Mouse (Mus musculus): Measurements from ENCODE around the gene Wasf3. TPM values are rescaled to one million over a fixed set of nuclear protein-coding genes. Genes with fewer than 3 reads are reported as not detected.

Gene Wasf3
- 59.9 and 61.7 TPM in 2 replicates for polyA plus RNA-seq (2012; rRNA removed)

GRCm38 (mm10) chr5:146384935-146385591 lies at the start of gene Wasf3:
Gene Wasf3 (plus strand): TSS chr5:146384985.
- Histone ChIP-seq H3K4me3 (ENCODE audit: insufficient read depth, low read length) (peak within 1 kb of the TSS; percentile 74), H3K4me1 (ENCODE audit: control insufficient read depth, insufficient read depth, low read length) (no peaks in the 10 kb centered on the region; the same call in 1 of the 2 replicates), H3K27ac (ENCODE audit: insufficient read depth, low read length) (peak within 1 kb of the TSS; percentile 36; the same call in 1 of the 2 replicates)
- TF ChIP-seq CTCF (IDR thresholded peaks at IDR 0.05; ENCODE audit: extremely low read depth, insufficient read depth, low read length), result no peak
- peak; percentile 38; the same call in 1 of the 2 replicates for TF ChIP-seq POLR2A (IDR thresholded peaks at IDR 0.05; ENCODE audit: extremely low read depth, insufficient read depth, low read length)

DNA sequence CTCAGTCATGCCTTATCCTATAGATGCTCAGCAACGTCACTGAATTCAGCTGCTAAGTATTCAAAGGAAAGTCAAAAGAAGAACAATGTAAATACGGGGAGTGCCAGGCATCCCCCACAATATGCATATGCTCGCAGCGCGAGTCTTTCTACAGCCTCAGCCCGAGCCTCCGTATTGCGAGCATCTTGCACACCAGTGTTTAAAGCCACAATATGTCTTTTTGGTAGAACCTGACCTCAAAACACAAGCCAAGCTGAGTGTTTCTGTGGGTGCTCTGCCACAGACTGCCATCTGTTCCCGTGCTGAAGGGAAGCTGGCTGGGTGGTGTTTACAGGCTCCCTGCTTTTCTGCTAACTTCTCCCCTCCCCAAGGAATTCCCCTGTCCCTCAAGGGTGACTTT lies 46.7 kb upstream of the Wasf3 start:
- Histone ChIP-seq H3K4me1 (ENCODE audit: control insufficient read depth, insufficient read depth, low read length) (no peaks in the 10 kb centered on the region), H3K4me3 (ENCODE audit: insufficient read depth, low read length) (no peak overlapping the region), H3K27ac (ENCODE audit: insufficient read depth, low read length) (no peak overlapping the region)
- no peak for TF ChIP-seq POLR2A (IDR thresholded peaks at IDR 0.05; ENCODE audit: extremely low read depth, insufficient read depth, low read length)
- no peak for TF ChIP-seq CTCF (IDR thresholded peaks at IDR 0.05; ENCODE audit: extremely low read depth, insufficient read depth, low read length)

GRCm38 (mm10) chr5:146340037-146340436 lies 44.7 kb upstream of the Wasf3 start:
- H3K4me1 ChIP-seq (ENCODE audit: control insufficient read depth, insufficient read depth, low read length), result no peaks in the 10 kb centered on the region
- TF ChIP-seq CTCF (IDR thresholded peaks at IDR 0.05; ENCODE audit: extremely low read depth, insufficient read depth, low read length) (no peak), POLR2A (IDR thresholded peaks at IDR 0.05; ENCODE audit: extremely low read depth, insufficient read depth, low read length) (no peak)

GRCm38 (mm10) chr5:146344911-146345686 lies 39.7 kb upstream of the Wasf3 start:
- H3K4me3 ChIP-seq (ENCODE audit: insufficient read depth, low read length), result no peak overlapping the region
- TF ChIP-seq CTCF (IDR thresholded peaks at IDR 0.05; ENCODE audit: extremely low read depth, insufficient read depth, low read length) (no peak), POLR2A (IDR thresholded peaks at IDR 0.05; ENCODE audit: extremely low read depth, insufficient read depth, low read length) (no peak)
- H3K4me1 ChIP-seq (ENCODE audit: control insufficient read depth, insufficient read depth, low read length), result no peaks in the 10 kb centered on the region; the same call in 1 of the 2 replicates
- no peak overlapping the region for H3K27ac ChIP-seq (ENCODE audit: insufficient read depth, low read length)

More at GRCm38 (mm10) chr5:146340037-146340436, 44.7 kb upstream of the Wasf3 start:
- no peak overlapping the region for H3K4me3 ChIP-seq (ENCODE audit: insufficient read depth, low read length)
- H3K27ac ChIP-seq (ENCODE audit: insufficient read depth, low read length), result no peak overlapping the region

DNA sequence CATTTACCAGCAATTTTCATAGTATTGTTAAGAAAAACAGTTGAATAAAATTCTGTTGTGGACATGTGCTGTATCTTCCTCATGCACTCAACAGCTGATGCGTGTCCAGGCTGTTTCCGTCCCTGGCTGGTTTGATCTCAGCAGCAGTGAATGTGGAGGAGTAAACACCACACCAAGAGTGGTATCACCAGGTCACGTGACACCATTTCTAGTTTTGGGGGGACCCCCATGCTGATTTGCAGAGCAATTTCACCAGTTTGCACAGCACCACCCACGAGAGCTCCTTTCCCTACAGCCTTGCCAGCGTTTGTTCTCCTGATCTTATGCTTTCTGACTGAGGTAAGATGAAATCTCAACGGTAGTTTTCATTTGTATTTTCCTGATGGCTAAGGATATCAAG lies 37.7 kb upstream of the Wasf3 start:
- TF ChIP-seq POLR2A (IDR thresholded peaks at IDR 0.05; ENCODE audit: extremely low read depth, insufficient read depth, low read length) (no peak), CTCF (IDR thresholded peaks at IDR 0.05; ENCODE audit: extremely low read depth, insufficient read depth, low read length) (no peak)
- H3K27ac ChIP-seq (ENCODE audit: insufficient read depth, low read length), result no peak overlapping the region
- H3K4me3 ChIP-seq (ENCODE audit: insufficient read depth, low read length), result no peak overlapping the region
- no peaks in the 10 kb centered on the region; the same call in 1 of the 2 replicates for H3K4me1 ChIP-seq (ENCODE audit: control insufficient read depth, insufficient read depth, low read length)

- Histone ChIP-seq H3K4me1 (ENCODE audit: control insufficient read depth, insufficient read depth, low read length) (no peaks in the 10 kb centered on the region; the same call in 1 of the 2 replicates), H3K27ac (ENCODE audit: insufficient read depth, low read length) (no peak overlapping the region), H3K4me3 (ENCODE audit: insufficient read depth, low read length) (no peak overlapping the region)
- TF ChIP-seq POLR2A (IDR thresholded peaks at IDR 0.05; ENCODE audit: extremely low read depth, insufficient read depth, low read length), result no peak
- TF ChIP-seq CTCF (IDR thresholded peaks at IDR 0.05; ENCODE audit: extremely low read depth, insufficient read depth, low read length), result no peak
Observed at GRCm38 (mm10) chr5:146349183-146349582, 35.6 kb upstream of the Wasf3 start.

GRCm38 (mm10) chr5:146350784-146351183 lies 34.0 kb upstream of the Wasf3 start:
- Histone ChIP-seq H3K4me1 (ENCODE audit: control insufficient read depth, insufficient read depth, low read length) (no peaks in the 10 kb centered on the region; the same call in 1 of the 2 replicates), H3K27ac (ENCODE audit: insufficient read depth, low read length) (no peak overlapping the region), H3K4me3 (ENCODE audit: insufficient read depth, low read length) (no peak overlapping the region)
- TF ChIP-seq POLR2A (IDR thresholded peaks at IDR 0.05; ENCODE audit: extremely low read depth, insufficient read depth, low read length) (no peak), CTCF (IDR thresholded peaks at IDR 0.05; ENCODE audit: extremely low read depth, insufficient read depth, low read length) (no peak)

GRCm38 (mm10) chr5:146352006-146352405 lies 32.8 kb upstream of the Wasf3 start:
- Histone ChIP-seq H3K27ac (ENCODE audit: insufficient read depth, low read length) (no peak overlapping the region), H3K4me3 (ENCODE audit: insufficient read depth, low read length) (no peak overlapping the region), H3K4me1 (ENCODE audit: control insufficient read depth, insufficient read depth, low read length) (no peaks in the 10 kb centered on the region; the same call in 1 of the 2 replicates)
- TF ChIP-seq CTCF (IDR thresholded peaks at IDR 0.05; ENCODE audit: extremely low read depth, insufficient read depth, low read length) (no peak), POLR2A (IDR thresholded peaks at IDR 0.05; ENCODE audit: extremely low read depth, insufficient read depth, low read length) (no peak)

DNA sequence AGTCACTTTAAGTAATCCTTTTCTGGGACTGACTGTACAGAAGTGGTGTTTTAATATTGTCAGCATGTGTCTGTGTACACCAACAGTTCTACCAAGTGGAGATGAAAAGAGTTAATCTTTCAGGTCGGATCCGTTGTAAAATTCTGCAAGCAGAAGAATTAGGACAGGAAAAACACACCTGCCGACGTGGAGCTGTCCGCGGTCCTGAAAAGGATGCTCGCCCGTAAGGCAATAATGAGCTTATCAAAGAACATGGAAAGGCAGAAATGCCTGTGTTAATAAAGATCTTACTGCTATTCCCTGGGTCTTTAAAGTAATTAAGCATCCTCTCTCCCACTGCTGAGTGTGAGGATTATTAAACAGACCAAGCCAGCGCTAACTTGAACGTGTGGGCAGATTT lies 24.4 kb upstream of the Wasf3 start:
- no peak for TF ChIP-seq POLR2A (IDR thresholded peaks at IDR 0.05; ENCODE audit: extremely low read depth, insufficient read depth, low read length)
- no peak for TF ChIP-seq CTCF (IDR thresholded peaks at IDR 0.05; ENCODE audit: extremely low read depth, insufficient read depth, low read length)
- no peaks in the 10 kb centered on the region for H3K4me1 ChIP-seq (ENCODE audit: control insufficient read depth, insufficient read depth, low read length)
- no peak overlapping the region for H3K27ac ChIP-seq (ENCODE audit: insufficient read depth, low read length)
- no peak overlapping the region for H3K4me3 ChIP-seq (ENCODE audit: insufficient read depth, low read length)

Measured in cortical plate, adult 2 months (tissue).